Mouse (Mus musculus): ENCODE measurements around the gene Grid1. TPM values are rescaled to one million over a fixed set of nuclear protein-coding genes. Genes with fewer than 3 reads are reported as not detected.

The Grid1 gene
- polyA plus RNA-seq, 1 experiment from 2014 or later: 1.1 TPM

- Histone ChIP-seq H3K4me2 (ENCODE audit: low read length) (no peak overlapping the region), H3K9me3 (replicated peaks; ENCODE audit: control insufficient read depth, low read length) (no peaks in the 10 kb centered on the region), H3K4me3 (ENCODE audit: low read depth, low read length) (no peak overlapping the region), H3K4me1 (ENCODE audit: control insufficient read depth, insufficient read depth, low read length) (0 out of 2 replicates have a peak, but pooled peaks cover 4% of the 10 kb centered on the region), H3K27me3 (replicated peaks; ENCODE audit: control insufficient read depth, insufficient read depth, low read length) (no peaks in the 10 kb centered on the region), H3K9ac (ENCODE audit: low read length) (no peak overlapping the region), H3K36me3 (ENCODE audit: control insufficient read depth, insufficient read depth, low read length) (no peaks in the 10 kb centered on the region), H3K27ac (ENCODE audit: low read depth, low read length) (no peak overlapping the region)
- DNase-seq (ENCODE audit: low spot score) (no peak), ATAC-seq (no peak)
- WGBS: 66% methylated on average over 1 of the region's 1 CpGs
These were observed 97.2 kb downstream of the Grid1 start for GRCm38 (mm10) chr14:34917111-34917510.

- ATAC-seq (peak; percentile 22; the same call in 1 of the 2 replicates), DNase-seq (ENCODE audit: low spot score) (peak; percentile 52)
- H3K27me3 ChIP-seq (replicated peaks; ENCODE audit: control insufficient read depth, insufficient read depth, low read length): no peaks in the 10 kb centered on the region
- no peaks in the 10 kb centered on the region for H3K9me3 ChIP-seq (replicated peaks; ENCODE audit: control insufficient read depth, low read length)
- H3K27ac ChIP-seq (ENCODE audit: low read depth, low read length): no peak overlapping the region
- H3K4me2 ChIP-seq (ENCODE audit: low read length): no peak overlapping the region
- 39% methylated on average over 6 of the region's 6 CpGs for WGBS
- H3K4me1 ChIP-seq (ENCODE audit: control insufficient read depth, insufficient read depth, low read length): 0 out of 2 replicates have a peak, but pooled peaks cover 4% of the 10 kb centered on the region
- H3K36me3 ChIP-seq (ENCODE audit: control insufficient read depth, insufficient read depth, low read length): no peaks in the 10 kb centered on the region
- H3K4me3 ChIP-seq (ENCODE audit: low read depth, low read length): no peak overlapping the region
- H3K9ac ChIP-seq (ENCODE audit: low read length): no peak overlapping the region
These were observed 99.3 kb downstream of the Grid1 start for GRCm38 (mm10) chr14:34919221-34919620.

- 88% methylated on average over 9 of the region's 9 CpGs for WGBS
- H3K4me1 ChIP-seq (ENCODE audit: control insufficient read depth, insufficient read depth, low read length): 0 out of 2 replicates have a peak, but pooled peaks cover 4% of the 10 kb centered on the region
- no peak overlapping the region for H3K4me2 ChIP-seq (ENCODE audit: low read length)
- H3K27me3 ChIP-seq (replicated peaks; ENCODE audit: control insufficient read depth, insufficient read depth, low read length): no peaks in the 10 kb centered on the region
- no peak overlapping the region for H3K4me3 ChIP-seq (ENCODE audit: low read depth, low read length)
- no peaks in the 10 kb centered on the region for H3K36me3 ChIP-seq (ENCODE audit: control insufficient read depth, insufficient read depth, low read length)
- no peak overlapping the region for H3K9ac ChIP-seq (ENCODE audit: low read length)
- ATAC-seq (no peak), DNase-seq (ENCODE audit: low spot score) (no peak)
- H3K27ac ChIP-seq (ENCODE audit: low read depth, low read length): no peak overlapping the region
- H3K9me3 ChIP-seq (replicated peaks; ENCODE audit: control insufficient read depth, low read length): no peaks in the 10 kb centered on the region
These were observed 101.4 kb downstream of the Grid1 start for GRCm38 (mm10) chr14:34921265-34921664.

- ATAC-seq (no peak), DNase-seq (ENCODE audit: low spot score) (no peak)
- 76% methylated on average over 5 of the region's 5 CpGs for WGBS
- Histone ChIP-seq H3K4me3 (ENCODE audit: low read depth, low read length) (no peak overlapping the region), H3K27ac (ENCODE audit: low read depth, low read length) (no peak overlapping the region), H3K4me2 (ENCODE audit: low read length) (no peak overlapping the region), H3K9me3 (replicated peaks; ENCODE audit: control insufficient read depth, low read length) (no peaks in the 10 kb centered on the region), H3K27me3 (replicated peaks; ENCODE audit: control insufficient read depth, insufficient read depth, low read length) (no peaks in the 10 kb centered on the region), H3K4me1 (ENCODE audit: control insufficient read depth, insufficient read depth, low read length) (no peaks in the 10 kb centered on the region), H3K36me3 (ENCODE audit: control insufficient read depth, insufficient read depth, low read length) (no peaks in the 10 kb centered on the region), H3K9ac (ENCODE audit: low read length) (no peak overlapping the region)
These were observed 105.1 kb downstream of the Grid1 start for GRCm38 (mm10) chr14:34925021-34925420.

- Histone ChIP-seq H3K9ac (ENCODE audit: low read length) (no peak overlapping the region), H3K4me1 (ENCODE audit: control insufficient read depth, insufficient read depth, low read length) (no peaks in the 10 kb centered on the region), H3K27ac (ENCODE audit: low read depth, low read length) (no peak overlapping the region), H3K4me3 (ENCODE audit: low read depth, low read length) (no peak overlapping the region), H3K4me2 (ENCODE audit: low read length) (no peak overlapping the region), H3K27me3 (replicated peaks; ENCODE audit: control insufficient read depth, insufficient read depth, low read length) (no peaks in the 10 kb centered on the region), H3K36me3 (ENCODE audit: control insufficient read depth, insufficient read depth, low read length) (no peaks in the 10 kb centered on the region), H3K9me3 (replicated peaks; ENCODE audit: control insufficient read depth, low read length) (no peaks in the 10 kb centered on the region)
- DNase-seq (ENCODE audit: low spot score): no peak
- ATAC-seq: no peak
- 81% methylated on average over 8 of the region's 8 CpGs for WGBS
These were observed 110.3 kb downstream of the Grid1 start for GRCm38 (mm10) chr14:34930040-34930719.

- Histone ChIP-seq H3K27ac (ENCODE audit: low read depth, low read length) (no peak overlapping the region), H3K9ac (ENCODE audit: low read length) (no peak overlapping the region), H3K4me2 (ENCODE audit: low read length) (no peak overlapping the region), H3K9me3 (replicated peaks; ENCODE audit: control insufficient read depth, low read length) (no peaks in the 10 kb centered on the region), H3K4me3 (ENCODE audit: low read depth, low read length) (no peak overlapping the region), H3K36me3 (ENCODE audit: control insufficient read depth, insufficient read depth, low read length) (no peaks in the 10 kb centered on the region), H3K4me1 (ENCODE audit: control insufficient read depth, insufficient read depth, low read length) (no peaks in the 10 kb centered on the region; the same call in 1 of the 2 replicates), H3K27me3 (replicated peaks; ENCODE audit: control insufficient read depth, insufficient read depth, low read length) (0 out of 2 replicates have a peak, but pooled peaks cover 2% of the 10 kb centered on the region)
- 36% methylated on average over 4 of the region's 4 CpGs for WGBS
- ATAC-seq (peak; percentile 41; the same call in 1 of the 2 replicates), DNase-seq (ENCODE audit: low spot score) (peak; percentile 35)
These were observed 113.3 kb downstream of the Grid1 start for GRCm38 (mm10) chr14:34933197-34933596.

GRCm38 (mm10) chr14:34936192-34936770 is 116.4 kb downstream of the Grid1 start:
- no peak for ATAC-seq
- no peak overlapping the region for H3K9ac ChIP-seq (ENCODE audit: low read length)
- H3K27ac ChIP-seq (ENCODE audit: low read depth, low read length): no peak overlapping the region
- H3K27me3 ChIP-seq (replicated peaks; ENCODE audit: control insufficient read depth, insufficient read depth, low read length): 0 out of 2 replicates have a peak, but pooled peaks cover 2% of the 10 kb centered on the region
- H3K4me3 ChIP-seq (ENCODE audit: low read depth, low read length): no peak overlapping the region
- no peaks in the 10 kb centered on the region for H3K36me3 ChIP-seq (ENCODE audit: control insufficient read depth, insufficient read depth, low read length)
- peak; percentile 50 for DNase-seq (ENCODE audit: low spot score)
- H3K9me3 ChIP-seq (replicated peaks; ENCODE audit: control insufficient read depth, low read length): no peaks in the 10 kb centered on the region
- 0 out of 2 replicates have a peak overlapping the region, but pooled peaks have one; percentile 1 for H3K4me2 ChIP-seq (ENCODE audit: low read length)
- no peaks in the 10 kb centered on the region; the same call in 1 of the 2 replicates for H3K4me1 ChIP-seq (ENCODE audit: control insufficient read depth, insufficient read depth, low read length)
- WGBS: 37% methylated on average over 13 of the region's 13 CpGs

- H3K4me2 ChIP-seq (ENCODE audit: low read length): no peak overlapping the region
- H3K9me3 ChIP-seq (replicated peaks; ENCODE audit: control insufficient read depth, low read length): no peaks in the 10 kb centered on the region
- H3K27ac ChIP-seq (ENCODE audit: low read depth, low read length): no peak overlapping the region
- ATAC-seq: peak; percentile 76
- no peak overlapping the region for H3K9ac ChIP-seq (ENCODE audit: low read length)
- 72% methylated on average over 14 of the region's 14 CpGs for WGBS
- peak; percentile 80 for DNase-seq (ENCODE audit: low spot score)
- H3K4me1 ChIP-seq (ENCODE audit: control insufficient read depth, insufficient read depth, low read length): no peaks in the 10 kb centered on the region; the same call in 1 of the 2 replicates
- H3K36me3 ChIP-seq (ENCODE audit: control insufficient read depth, insufficient read depth, low read length): no peaks in the 10 kb centered on the region
- H3K27me3 ChIP-seq (replicated peaks; ENCODE audit: control insufficient read depth, insufficient read depth, low read length): no peaks in the 10 kb centered on the region
- no peak overlapping the region for H3K4me3 ChIP-seq (ENCODE audit: low read depth, low read length)
These were observed 124.6 kb downstream of the Grid1 start for GRCm38 (mm10) chr14:34944390-34944979.

Measured in forebrain, embryonic 14.5 days (tissue).